8 mouse cellular contexts compared by ENCODE assay signal in the genomic region with DNA sequence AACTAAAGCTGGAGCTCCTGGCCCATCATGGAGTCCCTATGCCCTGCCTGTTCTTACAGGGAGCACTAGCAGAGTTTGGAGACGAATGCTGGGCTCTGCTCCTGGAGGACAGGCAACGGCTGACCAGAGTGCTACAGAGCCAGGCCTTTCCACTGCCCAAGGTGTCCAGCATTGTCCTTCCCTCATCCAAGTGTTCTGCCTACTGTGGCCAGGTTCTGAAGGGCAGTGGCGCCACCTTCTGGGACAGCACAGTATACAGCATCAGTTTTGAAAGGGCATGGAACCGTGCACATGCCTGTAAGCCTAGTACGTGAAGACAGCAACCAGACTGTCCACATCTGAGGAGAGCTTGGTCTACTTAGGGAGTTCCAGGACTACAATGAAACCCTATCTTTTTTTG. TPM values are rescaled to one million over a fixed set of nuclear protein-coding genes. Genes with fewer than 3 reads are reported as not detected.
A peak's percentile ranks its signal among the peaks of the same experiment; 100 is the strongest.
DNase-seq lines count a peak whose midpoint lies in the region; ATAC-seq lines count a peak whose summit lies in the region.

No protein-coding gene starts in this region.

- H3K9me3 ChIP-seq in hindbrain, embryonic 11.5 days (ENCODE audit: control insufficient read depth, low read length): no peaks in the 10 kb centered on the region
- H3K9me3 ChIP-seq in midbrain, embryonic 15.5 days: no peaks in the 10 kb centered on the region
- H3K9me3 ChIP-seq in stomach, embryonic 16.5 days (replicated peaks; ENCODE audit: control insufficient read depth, low read length): no peaks in the 10 kb centered on the region

- peak; percentile 40 for DNase-seq in ovary, adult 18-20 months (ENCODE audit: low spot score)
- no peak for DNase-seq in ovary, postnatal 14 days (ENCODE audit: low spot score)
- DNase-seq in adrenal gland, postnatal 36 days: peak; percentile 80 to 81
- DNase-seq in hindbrain, embryonic 11.5 days (ENCODE audit: low spot score): peak; percentile 59
- peak; percentile 73 for DNase-seq in liver

- no peak overlapping the region for H3K27ac ChIP-seq in hindbrain, embryonic 11.5 days (ENCODE audit: low read depth, low read length)
- no peak overlapping the region for H3K27ac ChIP-seq in midbrain, embryonic 15.5 days
- H3K27ac ChIP-seq in stomach, embryonic 16.5 days (ENCODE audit: low read length): no peak overlapping the region

- no peak overlapping the region for H3K9ac ChIP-seq in hindbrain, embryonic 11.5 days (ENCODE audit: low read depth, low read length)
- H3K9ac ChIP-seq in midbrain, embryonic 15.5 days: no peak overlapping the region
- no peak overlapping the region for H3K9ac ChIP-seq in stomach, embryonic 16.5 days (ENCODE audit: low read length)

- no peaks in the 10 kb centered on the region for H3K27me3 ChIP-seq in hindbrain, embryonic 11.5 days (ENCODE audit: control insufficient read depth, insufficient read depth, low read length)
- H3K27me3 ChIP-seq in midbrain, embryonic 15.5 days (replicated peaks): no peaks in the 10 kb centered on the region
- H3K27me3 ChIP-seq in stomach, embryonic 16.5 days (ENCODE audit: control insufficient read depth, insufficient read depth, low read length): no peaks in the 10 kb centered on the region

- WGBS in hindbrain, embryonic 11.5 days: 56% methylated on average over 5 of the region's 5 CpGs
- 44% methylated on average over 5 of the region's 5 CpGs for WGBS in midbrain, embryonic 15.5 days
- 47% methylated on average over 5 of the region's 5 CpGs for WGBS in stomach, embryonic 16.5 days

- peak; percentile 85 for ATAC-seq in erythroid progenitor cell, adult 5-6 weeks (replicated peaks; ENCODE audit: low FRiP score, poor library complexity, severe bottlenecking)
- peak; percentile 51; the same call in 1 of the 2 replicates for ATAC-seq in hindbrain, embryonic 11.5 days (ENCODE audit: low FRiP score)
- peak; percentile 52 for ATAC-seq in midbrain, embryonic 15.5 days (replicated peaks)
- peak; percentile 58; the same call in 1 of the 2 replicates for ATAC-seq in stomach, embryonic 16.5 days (ENCODE audit: insufficient read depth, low FRiP score)

- H3K4me3 ChIP-seq in hindbrain, embryonic 11.5 days (ENCODE audit: low read depth, low read length): no peak overlapping the region
- no peak overlapping the region for H3K4me3 ChIP-seq in midbrain, embryonic 15.5 days
- H3K4me3 ChIP-seq in stomach, embryonic 16.5 days (replicated peaks; ENCODE audit: low read length): no peak overlapping the region

- peaks cover 8% of the 10 kb centered on the region for H3K36me3 ChIP-seq in hindbrain, embryonic 11.5 days (ENCODE audit: control insufficient read depth, insufficient read depth, low read length)
- H3K36me3 ChIP-seq in midbrain, embryonic 15.5 days (replicated peaks): peaks cover 28% of the 10 kb centered on the region
- peaks cover 15% of the 10 kb centered on the region for H3K36me3 ChIP-seq in stomach, embryonic 16.5 days (ENCODE audit: control insufficient read depth, insufficient read depth, low read length)

- H3K4me1 ChIP-seq in hindbrain, embryonic 11.5 days (replicated peaks; ENCODE audit: control insufficient read depth, insufficient read depth, low read length): no peaks in the 10 kb centered on the region
- H3K4me1 ChIP-seq in midbrain, embryonic 15.5 days: no peaks in the 10 kb centered on the region
- no peaks in the 10 kb centered on the region for H3K4me1 ChIP-seq in stomach, embryonic 16.5 days (ENCODE audit: control insufficient read depth, insufficient read depth, low read length)

- H3K4me2 ChIP-seq in hindbrain, embryonic 11.5 days (replicated peaks; ENCODE audit: low read depth, low read length): no peak overlapping the region
- H3K4me2 ChIP-seq in midbrain, embryonic 15.5 days: no peak overlapping the region
- no peak overlapping the region for H3K4me2 ChIP-seq in stomach, embryonic 16.5 days (ENCODE audit: low read depth, low read length)

RNA-seq across cellular contexts. Expression of gene Gatd1, which starts 10.6 kb away (rescaled TPM):
- total RNA-seq in adrenal gland, postnatal 36 days (2021): 10 to 100 TPM; 24.9 to 46.7 TPM
- total RNA-seq in erythroid progenitor cell, adult 5-6 weeks (2015; ENCODE audit: low replicate concordance): 3.4 and 14.4 TPM in 2 replicates
- total RNA-seq in erythroid progenitor cell, adult 5-6 weeks (2017; ENCODE audit: low replicate concordance): 4.4 and 9.2 TPM in 2 replicates
- 43.3 and 48.1 TPM in 2 replicates for polyA plus RNA-seq in hindbrain, embryonic 11.5 days (2014; fragmentation: Nextera tagmentation; extraction: Ambion mirVana)
- polyA plus RNA-seq in midbrain, embryonic 15.5 days (2015; fragmentation: Nextera tagmentation; extraction: Ambion mirVana): 57.2 and 59.5 TPM in 2 replicates
- 45.8 and 48.1 TPM in 2 replicates for polyA plus RNA-seq in stomach, embryonic 16.5 days (2015; fragmentation: Nextera tagmentation; extraction: Ambion mirVana)

RNA-seq across cellular contexts. Expression of gene Taldo1, which starts 11.3 kb away (rescaled TPM):
- total RNA-seq in adrenal gland, postnatal 36 days (2021): 100 to 1,000 TPM; 707 to 724 TPM
- total RNA-seq in erythroid progenitor cell, adult 5-6 weeks (2015; ENCODE audit: low replicate concordance): 108 and 138 TPM in 2 replicates
- total RNA-seq in erythroid progenitor cell, adult 5-6 weeks (2017; ENCODE audit: low replicate concordance): 354 and 496 TPM in 2 replicates
- 389 and 395 TPM in 2 replicates for polyA plus RNA-seq in hindbrain, embryonic 11.5 days (2014; fragmentation: Nextera tagmentation; extraction: Ambion mirVana)
- 292 and 298 TPM in 2 replicates for polyA plus RNA-seq in midbrain, embryonic 15.5 days (2015; fragmentation: Nextera tagmentation; extraction: Ambion mirVana)
- polyA plus RNA-seq in stomach, embryonic 16.5 days (2015; fragmentation: Nextera tagmentation; extraction: Ambion mirVana): 399 and 400 TPM in 2 replicates

RNA-seq across cellular contexts. Expression of gene Cend1, which starts 26.0 kb away (rescaled TPM):
- total RNA-seq in adrenal gland, postnatal 36 days (2021): 1 to 10 TPM in 1 of 2 experiments, under 1 TPM in 1; 0.70 to 1.3 TPM
- total RNA-seq in erythroid progenitor cell, adult 5-6 weeks (2015; ENCODE audit: low replicate concordance): not detected in 2 replicates
- total RNA-seq in erythroid progenitor cell, adult 5-6 weeks (2017; ENCODE audit: low replicate concordance): not detected in 2 replicates
- polyA plus RNA-seq in hindbrain, embryonic 11.5 days (2014; fragmentation: Nextera tagmentation; extraction: Ambion mirVana): 6.8 and 7.2 TPM in 2 replicates
- polyA plus RNA-seq in midbrain, embryonic 15.5 days (2015; fragmentation: Nextera tagmentation; extraction: Ambion mirVana): 111 and 113 TPM in 2 replicates
- 2.6 and 3.8 TPM in 2 replicates for polyA plus RNA-seq in stomach, embryonic 16.5 days (2015; fragmentation: Nextera tagmentation; extraction: Ambion mirVana)

RNA-seq across cellular contexts. Expression of gene Slc25a22, which starts 34.4 kb away (rescaled TPM):
- 100 to 1,000 TPM; 110 to 120 TPM for total RNA-seq in adrenal gland, postnatal 36 days (2021)
- total RNA-seq in erythroid progenitor cell, adult 5-6 weeks (2015; ENCODE audit: low replicate concordance): 28.5 and 37.3 TPM in 2 replicates
- 1.4 and 7.1 TPM in 2 replicates for total RNA-seq in erythroid progenitor cell, adult 5-6 weeks (2017; ENCODE audit: low replicate concordance)
- 33.9 and 36.6 TPM in 2 replicates for polyA plus RNA-seq in hindbrain, embryonic 11.5 days (2014; fragmentation: Nextera tagmentation; extraction: Ambion mirVana)
- polyA plus RNA-seq in midbrain, embryonic 15.5 days (2015; fragmentation: Nextera tagmentation; extraction: Ambion mirVana): 109 and 120 TPM in 2 replicates
- polyA plus RNA-seq in stomach, embryonic 16.5 days (2015; fragmentation: Nextera tagmentation; extraction: Ambion mirVana): 29.4 and 32.3 TPM in 2 replicates

RNA-seq across cellular contexts. Expression of gene Pidd1, which starts 40.5 kb away (rescaled TPM):
- 1 to 10 TPM; 1.5 to 2.3 TPM for total RNA-seq in adrenal gland, postnatal 36 days (2021)
- total RNA-seq in erythroid progenitor cell, adult 5-6 weeks (2015; ENCODE audit: low replicate concordance): 34.2 and 34.4 TPM in 2 replicates
- total RNA-seq in erythroid progenitor cell, adult 5-6 weeks (2017; ENCODE audit: low replicate concordance): 14.0 and 19.1 TPM in 2 replicates
- polyA plus RNA-seq in hindbrain, embryonic 11.5 days (2014; fragmentation: Nextera tagmentation; extraction: Ambion mirVana): 8.3 and 8.6 TPM in 2 replicates
- 3.4 and 3.8 TPM in 2 replicates for polyA plus RNA-seq in midbrain, embryonic 15.5 days (2015; fragmentation: Nextera tagmentation; extraction: Ambion mirVana)
- 7.6 and 8.2 TPM in 2 replicates for polyA plus RNA-seq in stomach, embryonic 16.5 days (2015; fragmentation: Nextera tagmentation; extraction: Ambion mirVana)

Comparison
In these comparisons a context has a peak if more than half of its experiments do, and no peak if none do; other contexts are left out.
1. RNA of gene Cend1, which starts 26.0 kb away (polyA plus RNA-seq): 111 to 113 TPM in midbrain, embryonic 15.5 days; 6.8 to 7.2 TPM in hindbrain, embryonic 11.5 days and 2.6 to 3.8 TPM in stomach, embryonic 16.5 days; every median in the first group is over 10 times any median in the second.
2. Peak in every context shown above with its lines, with median percentiles within 50 percentile points of each other: ATAC-seq.